Mouse (Mus musculus): ENCODE data around the gene Chrna7.

Chrna7 gene

DNA sequence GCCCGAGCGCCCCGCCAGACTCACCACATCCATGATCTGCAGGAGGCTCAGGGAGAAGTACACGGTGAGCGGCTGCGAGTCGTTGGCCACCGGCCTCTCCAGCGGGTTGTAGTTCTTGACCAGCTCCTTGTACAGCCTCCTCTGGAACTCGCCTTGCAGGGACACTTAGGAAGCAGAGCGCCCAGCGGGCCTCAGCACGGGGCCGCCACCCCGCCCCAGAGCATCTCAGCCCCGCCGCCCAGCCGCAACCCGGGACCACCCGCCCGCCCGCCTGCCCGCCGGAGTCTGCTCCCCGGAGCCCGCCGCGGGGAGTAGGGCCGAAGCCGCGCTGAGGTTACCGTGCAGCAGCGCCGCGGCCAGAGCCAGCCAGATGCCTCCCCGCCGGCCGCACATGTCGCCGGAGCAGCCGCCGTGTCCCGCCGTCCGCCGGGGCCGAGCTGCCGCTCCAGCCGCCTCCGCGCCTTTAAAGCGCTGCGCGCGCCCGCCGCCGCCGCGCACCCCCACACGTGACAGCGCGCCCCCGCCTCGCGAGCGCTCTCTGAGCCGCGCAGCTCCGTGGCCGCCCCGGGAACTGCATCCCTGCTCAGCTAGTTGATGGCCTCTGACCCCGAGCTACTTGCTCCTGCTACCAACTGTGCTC lies at the start of gene Chrna7:
Gene Chrna7, minus strand, starts transcription at position 486 of the 640 bp plus-strand sequence.
- DNase-seq (ENCODE audit: low spot score) = peak; percentile 67

DNA sequence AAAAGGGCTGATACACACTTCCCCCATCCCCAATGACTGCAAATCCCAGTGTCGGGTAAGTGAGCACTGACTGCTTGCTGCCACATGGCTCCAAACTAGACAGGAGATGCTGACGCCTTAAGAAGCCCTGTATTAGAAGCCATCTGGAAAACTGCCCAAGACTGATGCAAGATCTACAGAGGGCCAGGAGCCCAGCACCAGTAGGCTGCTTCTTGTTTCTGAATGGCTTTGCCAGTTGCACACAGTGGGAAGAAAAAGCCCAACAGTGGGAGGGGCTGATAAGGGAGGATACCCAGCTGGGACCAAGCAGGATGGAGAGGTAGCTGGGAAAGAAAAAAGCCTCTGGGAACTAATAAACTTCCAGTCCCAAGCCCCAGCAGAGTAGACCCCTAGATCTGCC lies 37.0 kb upstream of the Chrna7 start:
- DNase-seq (ENCODE audit: low spot score) = no peak

DNA sequence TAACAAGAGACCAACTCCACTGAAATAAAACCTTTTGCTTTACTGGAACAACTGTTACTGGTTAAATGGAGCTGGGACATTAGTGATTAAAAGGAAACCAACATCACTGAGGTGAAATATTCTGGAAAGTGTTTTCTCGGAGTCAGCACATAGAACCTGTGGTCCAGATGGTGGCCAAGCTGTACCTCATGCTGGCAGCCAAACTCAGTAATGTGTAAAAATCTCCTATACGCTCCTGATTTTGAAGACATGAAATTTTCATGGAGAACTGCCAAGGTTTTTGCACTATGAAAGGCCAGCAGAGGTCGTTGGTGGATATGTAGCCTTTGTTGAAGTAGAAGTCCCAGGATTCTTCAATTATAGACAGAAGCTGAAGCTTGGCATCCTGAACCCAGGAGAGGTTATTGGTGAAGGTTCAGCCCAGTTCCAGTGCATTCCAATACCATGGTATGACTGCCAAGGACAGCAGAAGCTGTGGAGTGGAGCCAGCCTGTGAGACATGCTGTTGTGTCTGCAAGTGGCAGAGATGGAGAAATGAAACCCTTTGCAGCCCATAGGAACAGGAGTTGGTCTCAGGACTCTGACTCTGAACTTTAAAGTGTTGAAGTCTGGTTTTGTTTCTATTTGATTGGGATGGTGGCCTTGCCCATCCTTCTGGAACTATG lies 25.6 kb upstream of the Chrna7 start:
- no peak for DNase-seq (ENCODE audit: low spot score)

DNA sequence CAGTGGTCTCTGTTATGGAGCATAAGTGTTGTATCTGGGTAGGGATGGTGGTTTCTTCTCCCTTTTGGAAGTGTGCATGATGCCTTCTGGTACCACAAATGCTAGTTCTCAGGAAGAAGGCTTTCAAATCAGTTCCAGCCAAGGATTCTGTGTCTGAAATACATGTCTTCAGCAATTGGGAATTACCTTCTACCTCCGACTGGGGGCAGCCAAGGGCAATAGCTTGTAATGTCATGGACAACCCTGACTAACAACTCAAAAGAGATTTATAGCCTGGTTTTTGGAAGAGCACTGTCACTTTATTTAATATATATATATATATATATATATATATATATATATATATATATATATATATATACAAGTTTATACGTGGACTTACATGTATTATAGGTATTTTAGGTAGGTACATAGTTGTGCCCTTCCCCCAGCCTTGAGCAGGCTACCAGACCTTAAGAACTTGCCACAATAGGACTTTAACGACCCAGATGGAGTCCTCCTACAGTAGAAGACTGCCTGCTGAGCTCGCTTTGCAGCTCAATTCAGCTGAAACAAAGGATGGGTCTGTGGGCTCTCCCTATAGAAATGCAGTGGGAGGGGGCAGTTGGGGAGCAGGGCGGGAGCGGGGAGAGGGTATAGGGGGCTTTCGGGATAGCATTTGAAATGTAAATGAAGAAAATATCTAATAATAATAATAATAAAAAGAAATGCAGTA lies 12.9 kb upstream of the Chrna7 start:
- no peak for DNase-seq (ENCODE audit: low spot score)

DNA sequence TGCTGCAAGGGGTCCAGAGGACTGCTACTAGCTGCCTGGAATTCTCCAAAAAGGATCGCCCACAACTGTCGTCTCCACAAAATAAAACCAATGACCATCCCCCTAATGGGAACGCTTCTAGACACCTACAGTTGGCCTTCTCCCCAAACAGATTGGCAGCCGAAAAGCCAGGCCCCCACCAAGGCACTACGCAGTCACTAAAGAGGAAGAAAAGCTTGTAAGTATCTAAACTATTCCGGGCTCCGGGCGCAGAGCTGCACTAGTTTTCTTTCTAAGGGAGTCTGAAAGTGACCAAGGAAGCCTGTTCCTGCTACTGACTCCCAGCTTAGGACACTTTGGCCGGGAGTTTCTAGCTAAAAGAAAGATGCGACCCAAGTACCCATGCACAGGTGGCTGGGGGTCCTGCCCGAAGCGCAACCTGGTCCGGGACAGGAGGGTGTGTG lies 707 bp downstream of the Chrna7 start:
- DNase-seq (ENCODE audit: low spot score) = no peak

DNA sequence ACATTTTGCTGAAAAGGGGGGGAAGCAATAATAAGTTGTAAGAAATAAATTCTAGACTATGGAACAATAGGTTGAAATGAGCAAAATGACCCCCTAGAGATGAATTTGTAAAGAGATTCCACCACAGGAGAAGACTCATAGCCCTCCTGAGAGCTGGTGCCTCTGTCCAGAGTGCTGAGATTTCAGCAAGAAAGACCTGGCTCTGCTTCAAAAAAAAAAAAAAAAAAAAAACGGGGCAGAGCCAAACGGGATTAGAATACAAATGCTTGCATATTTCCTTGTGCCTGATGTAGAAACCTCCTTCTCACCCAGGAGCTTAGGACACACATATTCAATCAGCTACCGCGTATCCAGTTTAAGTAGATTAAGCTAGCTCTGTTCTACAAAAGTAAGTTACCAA lies 2.9 kb downstream of the Chrna7 start:
- no peak for DNase-seq (ENCODE audit: low spot score)

DNA sequence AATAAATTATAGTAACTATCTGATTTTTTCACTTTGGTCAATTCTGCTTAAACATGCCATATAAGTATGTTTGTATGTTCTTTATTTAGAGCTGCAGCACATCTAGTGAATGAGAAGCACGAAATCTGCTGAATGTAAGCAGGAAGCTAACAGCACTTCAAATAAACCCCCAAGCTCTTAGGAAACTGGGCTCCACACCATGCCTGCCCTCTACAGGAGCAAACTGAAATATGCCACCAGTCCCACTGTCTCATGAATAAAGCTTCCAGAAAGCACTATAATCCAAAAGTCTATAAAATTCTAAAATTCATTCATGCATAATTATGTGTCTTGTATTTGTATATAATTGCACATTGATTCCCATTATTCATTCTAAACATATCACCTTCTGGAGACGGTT lies 5.2 kb downstream of the Chrna7 start:
- no peak for DNase-seq (ENCODE audit: low spot score)

DNA sequence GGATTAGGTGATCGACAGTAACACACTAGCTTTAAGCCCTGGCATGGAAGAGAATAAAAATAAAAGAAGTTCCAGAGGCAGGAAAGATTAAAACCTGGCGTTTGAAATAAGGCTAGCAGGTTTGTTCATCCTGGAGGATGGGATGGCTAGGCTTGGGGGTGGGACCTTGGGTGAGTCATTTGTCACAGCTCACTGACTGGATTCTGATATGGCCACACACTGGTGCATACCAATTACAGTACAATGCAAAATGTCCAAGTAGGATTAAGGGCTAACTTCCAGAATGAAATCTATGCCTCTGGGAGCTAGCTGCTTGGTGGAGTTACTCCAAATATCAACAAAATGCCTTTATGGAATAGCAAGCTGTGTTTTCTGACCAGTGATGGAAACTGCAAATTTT lies 16.8 kb downstream of the Chrna7 start:
- no peak for DNase-seq (ENCODE audit: low spot score)

DNA sequence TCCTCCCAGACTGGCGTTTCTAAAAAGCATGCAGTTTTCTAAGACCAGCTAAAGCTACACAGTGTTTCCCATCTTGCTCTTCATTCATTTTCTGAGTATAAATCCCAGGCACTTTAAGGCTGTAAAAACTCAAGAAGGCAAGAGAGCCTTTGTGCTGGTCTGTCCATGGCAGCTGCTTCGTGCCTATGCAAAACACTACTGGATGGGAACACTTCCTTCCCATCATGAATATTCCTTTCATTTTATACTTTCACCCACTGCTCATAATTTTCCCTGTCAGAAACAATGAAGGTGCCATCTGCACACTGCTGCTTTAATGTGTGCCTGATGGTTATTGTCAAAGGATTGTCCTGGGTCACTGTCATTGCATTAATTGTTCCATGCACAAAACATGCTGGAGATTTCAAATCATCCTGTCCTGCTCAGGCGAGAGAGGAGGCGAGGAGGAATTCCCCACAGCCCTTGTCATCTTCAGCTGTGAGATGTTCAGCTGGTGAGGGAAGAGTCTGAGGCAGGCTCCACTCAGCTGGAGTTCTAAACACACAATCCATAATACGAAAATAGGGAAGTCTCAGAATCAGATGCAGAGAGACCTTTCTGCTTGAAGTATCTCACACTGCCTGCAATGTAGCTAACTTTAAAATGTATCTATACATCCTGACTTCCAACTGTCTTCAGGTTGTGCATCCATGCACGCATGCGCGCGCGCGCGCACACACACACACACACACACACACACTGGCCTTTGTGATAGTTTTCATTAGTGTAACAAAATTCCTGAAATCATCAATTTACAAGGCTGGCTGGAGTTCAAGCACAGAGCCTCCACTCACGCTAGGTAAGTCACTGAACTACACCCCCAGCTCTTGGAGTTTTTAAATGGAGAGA lies 22.5 kb downstream of the Chrna7 start:
- DNase-seq (ENCODE audit: low spot score) = no peak

DNA sequence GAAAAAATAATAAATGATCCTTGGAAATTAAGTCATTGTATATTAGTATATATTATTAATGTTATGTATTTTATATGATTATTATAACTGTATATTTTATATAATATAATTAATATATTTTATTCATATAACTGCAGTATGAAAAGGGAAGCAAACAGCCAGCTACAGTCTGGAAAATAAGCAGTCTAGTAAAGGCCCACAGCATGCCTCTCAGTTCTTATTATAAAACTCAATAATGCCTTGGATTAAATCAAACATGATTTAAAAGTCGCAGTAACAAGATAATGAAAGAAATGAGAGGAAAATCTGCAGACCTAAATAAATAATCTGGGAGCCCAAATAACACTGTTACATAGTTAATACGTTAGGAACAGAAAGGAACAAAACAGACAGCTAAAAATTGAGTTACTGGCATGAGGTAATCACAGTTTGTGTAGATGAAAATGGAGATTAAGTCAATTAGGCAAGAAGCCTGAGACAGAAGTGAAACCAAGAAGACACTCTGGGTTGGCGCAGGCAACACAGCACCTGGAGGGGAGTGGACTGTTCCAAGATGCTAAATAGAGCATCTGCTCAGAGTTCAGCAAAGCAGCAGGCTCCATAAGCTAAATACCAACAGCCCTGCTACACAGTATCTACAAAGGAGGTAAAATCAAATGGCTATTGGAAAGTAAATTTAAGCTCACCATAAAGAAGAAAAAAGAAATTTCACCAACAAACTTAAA lies 42.1 kb downstream of the Chrna7 start:
- no peak for DNase-seq (ENCODE audit: low spot score)

DNA sequence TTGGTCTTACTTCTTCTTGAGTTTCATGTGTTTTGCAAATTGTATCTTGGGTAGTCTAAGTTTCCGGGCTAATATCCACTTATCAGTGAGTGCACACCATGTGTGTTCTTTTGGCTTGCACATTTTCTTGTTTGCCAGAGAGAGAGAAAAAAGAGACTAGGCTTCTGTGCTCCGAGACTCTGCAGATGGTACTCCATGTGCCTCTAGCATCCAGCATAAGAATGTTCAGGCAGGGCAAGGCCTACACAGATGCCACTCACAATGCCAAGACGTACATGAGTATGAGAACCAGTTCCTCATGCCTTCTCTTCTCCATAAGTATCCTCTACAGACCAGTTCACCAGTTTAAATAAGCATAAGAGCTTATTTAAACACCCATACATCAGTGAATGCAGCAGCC lies 47.8 kb downstream of the Chrna7 start:
- DNase-seq (ENCODE audit: low spot score) = no peak

DNA sequence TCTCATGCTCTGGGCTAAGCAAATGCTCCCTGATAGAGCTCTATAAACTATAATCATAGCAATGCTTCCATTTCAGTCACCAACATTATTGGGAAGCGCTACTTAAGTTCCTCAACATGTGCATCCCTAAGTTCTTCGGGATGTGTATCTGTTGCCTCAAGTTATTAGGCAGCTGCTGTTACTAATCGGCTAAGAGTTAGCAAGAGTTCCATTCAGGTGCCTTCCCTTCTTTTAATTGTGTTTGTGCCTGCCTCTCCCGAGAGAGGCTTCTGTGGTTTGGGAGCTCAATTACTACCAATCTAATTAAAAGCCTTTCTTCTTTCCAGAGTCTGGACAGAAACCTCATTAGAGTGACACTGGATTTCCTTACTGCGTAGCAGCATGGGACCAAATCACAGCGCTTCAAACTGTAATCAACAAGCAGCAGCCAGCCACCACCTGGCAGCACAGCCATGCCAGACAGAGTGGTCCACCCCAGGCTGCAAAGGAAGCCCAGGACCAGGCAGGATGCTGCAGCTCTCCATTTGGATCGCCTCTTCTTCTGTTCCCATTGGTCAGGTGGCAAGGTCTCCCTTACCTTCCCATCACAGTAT lies 50.0 kb downstream of the Chrna7 start:
- DNase-seq (ENCODE audit: low spot score) = no peak

DNA sequence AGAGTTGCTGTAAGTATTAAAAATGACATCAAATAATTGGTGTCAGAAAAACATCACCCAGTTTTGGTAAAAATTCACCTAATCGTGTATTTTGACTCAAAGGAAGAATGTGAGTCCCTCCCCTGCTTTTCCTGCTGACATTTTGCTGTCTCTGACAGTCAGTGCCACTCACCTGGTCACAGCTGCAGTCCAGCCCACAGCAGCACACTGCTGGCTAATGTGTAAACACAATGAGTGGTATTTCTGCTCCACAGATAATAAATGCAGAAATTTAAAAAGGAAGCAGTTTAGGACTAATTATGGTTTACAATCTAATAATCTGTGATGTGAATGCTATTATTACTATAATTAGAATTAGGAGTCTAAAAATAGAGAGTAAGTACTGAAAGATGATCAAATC lies 59.1 kb downstream of the Chrna7 start:
- DNase-seq (ENCODE audit: low spot score) = no peak

DNA sequence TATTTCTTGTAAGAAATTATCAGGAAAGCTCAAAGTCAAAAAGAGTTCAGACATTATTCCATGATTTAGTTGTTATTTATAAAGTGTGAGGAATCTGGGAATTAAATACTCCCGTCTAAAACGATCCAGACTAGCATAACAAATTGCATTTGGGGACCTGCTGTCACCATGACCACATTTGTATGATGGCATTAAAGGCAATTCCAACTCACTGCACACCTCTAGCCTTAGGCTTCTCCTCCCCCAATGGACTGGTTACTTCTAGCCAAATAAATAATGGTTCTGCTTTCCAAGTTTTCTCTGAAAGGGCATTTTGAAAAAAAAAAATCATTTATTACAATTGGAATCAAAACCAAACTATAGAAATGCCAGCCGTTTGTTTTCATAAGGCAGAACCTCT lies 63.6 kb downstream of the Chrna7 start:
- DNase-seq (ENCODE audit: low spot score) = no peak

DNA sequence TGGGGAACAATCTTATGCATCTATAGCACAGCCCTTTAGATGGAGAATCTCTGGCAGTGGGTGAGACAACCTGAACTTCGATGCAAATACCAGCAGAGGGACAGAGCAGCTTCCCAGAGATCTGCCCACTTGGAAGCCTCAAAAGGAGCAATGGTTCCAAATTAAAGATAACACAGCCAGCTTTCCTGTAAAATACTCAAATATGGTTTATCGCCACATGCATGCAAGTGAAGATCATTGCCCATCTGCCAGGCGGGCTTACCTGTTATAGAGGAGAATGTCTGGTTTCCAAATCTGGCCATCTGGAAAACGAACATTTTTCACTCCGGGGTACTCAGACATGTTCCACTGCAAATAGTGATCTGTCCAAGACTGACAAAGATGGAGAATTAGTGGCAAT lies 64.0 kb downstream of the Chrna7 start:
- DNase-seq (ENCODE audit: low spot score) = no peak

DNA sequence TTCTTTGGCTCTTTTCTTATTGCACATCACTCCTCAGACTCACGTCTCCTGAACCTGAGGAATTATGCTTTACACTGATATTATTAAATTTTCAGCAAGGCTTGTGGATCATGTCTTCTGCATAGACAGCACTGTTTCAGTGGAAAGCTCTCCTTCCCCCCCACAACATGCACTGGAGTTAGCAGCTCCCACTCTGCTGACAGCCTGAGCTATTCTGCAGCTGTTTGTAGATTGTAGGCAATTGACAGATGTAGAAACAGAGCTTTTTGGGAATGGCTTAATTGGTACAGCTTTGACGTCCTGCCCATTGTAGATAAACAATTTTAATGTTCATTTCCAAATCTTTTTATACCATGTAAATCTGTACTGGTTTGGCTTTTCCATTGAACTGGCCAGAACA lies 89.8 kb downstream of the Chrna7 start:
- no peak for DNase-seq (ENCODE audit: low spot score)

DNA sequence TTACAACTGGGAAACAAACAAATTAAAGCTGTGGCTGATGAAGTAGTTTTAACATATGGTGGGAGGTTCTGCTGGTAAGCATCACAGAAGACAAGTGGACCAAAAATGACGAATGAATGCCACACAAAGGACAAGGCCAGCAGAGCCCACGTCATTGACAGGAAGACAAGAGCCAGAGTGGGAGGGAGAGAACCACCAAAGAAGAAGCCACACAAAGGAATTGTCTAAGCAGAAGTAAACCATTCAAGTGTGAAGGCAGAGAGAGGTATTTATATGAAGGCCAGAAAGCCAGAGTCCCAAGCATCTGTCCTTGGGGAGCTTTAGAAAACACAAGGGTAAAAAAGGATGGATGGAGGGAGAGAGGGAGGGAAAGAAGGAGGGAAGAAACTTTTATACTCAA lies 98.7 kb downstream of the Chrna7 start:
- no peak for DNase-seq (ENCODE audit: low spot score)

DNA sequence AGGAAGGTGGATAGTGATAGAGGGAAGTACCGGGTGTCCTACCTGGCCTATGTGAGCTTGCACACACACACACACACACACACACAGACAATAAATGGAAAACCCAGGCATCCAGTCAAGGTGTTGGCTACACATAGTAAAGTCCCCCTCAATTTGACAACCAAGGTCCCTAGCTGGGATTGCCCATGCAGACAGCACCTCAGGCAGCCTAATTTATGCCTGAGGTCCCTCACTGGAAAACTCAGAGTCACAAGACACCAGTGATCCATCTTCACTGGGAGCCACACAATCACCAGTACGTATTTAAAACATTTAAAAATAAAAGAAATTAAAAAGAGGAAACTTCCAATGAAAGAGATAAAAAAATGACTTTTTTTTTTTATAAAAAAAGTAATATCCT lies 99.1 kb downstream of the Chrna7 start:
- DNase-seq (ENCODE audit: low spot score) = no peak

DNA sequence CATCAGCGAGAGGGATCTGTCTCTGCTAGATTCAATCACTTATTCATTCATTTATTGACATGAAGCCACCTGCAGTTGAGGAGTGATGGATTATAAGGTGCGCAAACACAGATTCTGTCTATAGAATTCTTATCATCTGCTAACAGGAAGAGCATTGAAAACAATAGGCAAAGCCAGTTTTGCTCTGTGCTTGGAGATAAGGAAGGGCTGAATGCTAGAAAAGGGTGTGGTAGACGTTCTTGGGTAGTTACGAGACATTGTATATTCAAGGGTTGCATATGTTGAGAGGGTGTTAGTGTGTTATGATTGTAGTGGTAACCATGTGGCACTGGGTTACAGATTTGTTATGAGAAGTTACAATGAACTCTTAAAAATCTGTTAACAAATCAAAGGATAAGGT lies 103.0 kb downstream of the Chrna7 start:
- no peak for DNase-seq (ENCODE audit: low spot score)

DNA sequence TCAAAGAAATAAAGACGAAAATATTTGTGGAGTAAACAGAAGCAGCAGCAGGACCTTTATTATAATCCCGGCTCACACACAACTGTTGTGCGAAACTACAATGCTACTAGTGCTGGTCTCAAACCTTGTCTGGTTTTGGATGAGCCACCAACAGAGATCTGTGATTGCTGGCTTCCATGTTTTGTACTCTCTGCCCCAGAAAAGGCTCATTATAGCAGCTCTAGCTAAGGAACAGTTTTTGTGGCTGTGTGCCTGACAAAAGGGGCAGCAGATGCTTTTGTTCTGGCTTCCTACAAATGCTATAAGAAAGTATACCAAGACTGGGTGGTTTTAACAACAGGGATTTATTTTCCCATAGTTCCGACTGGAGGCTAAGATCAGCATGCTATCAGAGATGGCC lies 126.4 kb downstream of the Chrna7 start:
- DNase-seq (ENCODE audit: low spot score) = no peak

DNA sequence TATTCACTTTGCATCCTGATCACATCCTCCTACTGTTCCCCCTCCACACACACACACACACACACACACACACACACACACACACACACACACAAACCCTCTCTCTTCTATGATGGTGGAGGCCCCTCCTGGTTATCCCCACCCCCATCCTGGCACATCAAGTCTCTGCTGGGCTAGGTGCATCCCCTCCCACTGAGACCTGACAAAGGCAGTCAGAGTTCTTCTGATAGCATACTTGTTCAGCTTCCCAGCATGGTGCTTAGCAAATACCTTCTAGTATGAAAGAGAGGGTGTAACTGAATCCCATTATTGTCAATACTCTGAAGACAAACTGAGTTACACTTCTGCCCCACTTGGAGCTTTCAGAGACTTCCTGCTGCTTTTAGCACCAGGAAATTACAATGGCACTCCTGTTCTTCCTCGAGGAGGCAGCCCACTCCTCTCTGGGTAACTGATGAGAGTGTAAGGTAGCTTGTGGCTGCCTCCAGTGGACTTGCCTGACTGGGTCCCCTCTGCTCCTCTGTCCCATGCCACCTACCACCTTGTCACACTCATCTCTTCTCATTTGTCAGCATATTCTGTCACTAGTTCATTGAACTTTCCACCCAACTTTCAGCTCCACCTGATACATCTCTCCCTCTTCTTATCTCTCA lies 127.9 kb downstream of the Chrna7 start:
- DNase-seq (ENCODE audit: low spot score) = no peak

Data from urinary bladder, postnatal 14 days (tissue).